Mouse (Mus musculus) kidney, embryonic 16.5 days (tissue): ENCODE results near the gene Ffar2. TPM values are rescaled to one million over a fixed set of nuclear protein-coding genes. Genes with fewer than 3 reads are reported as not detected.

Source experiments
- ATAC-seq: fragments of 200-750 bp; cut with Nextera tagmentation; 2 replicates; pipeline ENCODE4 v1.8.0; 2017; ENCODE audit warnings: moderate TSS enrichment; ENCODE audit not compliant: low FRiP score, low TSS enrichment
- H3K27ac ChIP-seq: fragments of 300-500 bp; sonication (generic); 2 replicates; pipeline ENCODE4 v1.5.1; 2014; ENCODE audit warnings: low read length
- H3K27me3 ChIP-seq: fragments of 300-500 bp; sonication (generic); 2 replicates; pipeline ENCODE4 v1.6.1; 2014; ENCODE audit warnings: low read length, control low read depth, mixed read lengths; ENCODE audit not compliant: insufficient read depth
- H3K36me3 ChIP-seq: fragments of 300-500 bp; sonication (generic); 2 replicates; pipeline ENCODE4 v1.6.1; 2014; ENCODE audit warnings: low read length, control low read depth, mixed read lengths; ENCODE audit not compliant: insufficient read depth
- H3K4me1 ChIP-seq: fragments of 300-500 bp; sonication (generic); 2 replicates; pipeline ENCODE4 v1.6.1; 2014; ENCODE audit warnings: low read length, control low read depth, mixed read lengths; ENCODE audit not compliant: insufficient read depth
- H3K4me2 ChIP-seq: fragments of 300-500 bp; sonication (generic); replicated peaks from 2 replicates; pipeline ENCODE4 v1.6.1; 2014; ENCODE audit warnings: low read depth, low read length
- H3K4me3 ChIP-seq: fragments of 300-500 bp; sonication (generic); 2 replicates; pipeline ENCODE4 v1.5.1; 2014; ENCODE audit warnings: mild to moderate bottlenecking, low read length
- H3K9ac ChIP-seq: fragments of 300-500 bp; sonication (generic); replicated peaks from 2 replicates; pipeline ENCODE4 v1.6.1; 2014; ENCODE audit warnings: low read length
- H3K9me3 ChIP-seq: fragments of 300-500 bp; sonication (generic); 2 replicates; pipeline ENCODE4 v1.6.1; 2016; ENCODE audit warnings: low read length, control low read depth
- WGBS: fragments of 180-500 bp; shearing (Covaris S2); extraction: QIAGEN DNeasy Blood & Tissue Kit; methylation state at CpG from one replicate; pipeline ENCODE4 v1.1.7; 2014; 5-methylcytosine and 5-hydroxymethylcytosine counted together
- polyA plus RNA-seq: library from polyadenylated mRNA; unstranded; fragments of >200 nt; fragmentation: Nextera tagmentation; extraction: Ambion mirVana; gene quantifications from 2 replicates; pipeline ENCODE4 v1.2.1, GENCODE M21; 2015

The Ffar2 gene
- polyA plus RNA-seq, 1 experiment from 2014 or later, result 0.30 TPM

GRCm38 (mm10) chr7:30804026-30804715 lies 19.4 kb downstream of the Ffar2 start:
- Histone ChIP-seq H3K4me3 (no peak overlapping the region), H3K4me2 (no peak overlapping the region), H3K27me3 (no peaks in the 10 kb centered on the region), H3K9me3 (peaks cover 20% of the 10 kb centered on the region), H3K36me3 (no peaks in the 10 kb centered on the region), H3K4me1 (no peaks in the 10 kb centered on the region), H3K9ac (no peak overlapping the region), H3K27ac (no peak overlapping the region)
- 76% methylated on average over 9 of the region's 9 CpGs for WGBS
- ATAC-seq, result no peak

GRCm38 (mm10) chr7:30803256-30803655 lies 20.3 kb downstream of the Ffar2 start:
- WGBS, result 94% methylated on average over 3 of the region's 3 CpGs
- no peak for ATAC-seq
- Histone ChIP-seq H3K36me3 (no peaks in the 10 kb centered on the region), H3K27me3 (no peaks in the 10 kb centered on the region), H3K27ac (no peak overlapping the region), H3K4me1 (no peaks in the 10 kb centered on the region), H3K9ac (no peak overlapping the region), H3K9me3 (peaks cover 20% of the 10 kb centered on the region), H3K4me3 (no peak overlapping the region), H3K4me2 (no peak overlapping the region)

GRCm38 (mm10) chr7:30800653-30801052 lies 22.9 kb downstream of the Ffar2 start:
- no peaks in the 10 kb centered on the region for H3K36me3 ChIP-seq
- H3K27me3 ChIP-seq, result no peaks in the 10 kb centered on the region
- H3K4me1 ChIP-seq, result no peaks in the 10 kb centered on the region
- H3K9me3 ChIP-seq, result peaks cover 17% of the 10 kb centered on the region
- no peak overlapping the region for H3K9ac ChIP-seq
- H3K27ac ChIP-seq, result no peak overlapping the region
- H3K4me3 ChIP-seq, result no peak overlapping the region
- H3K4me2 ChIP-seq, result no peak overlapping the region
- ATAC-seq, result no peak

DNA sequence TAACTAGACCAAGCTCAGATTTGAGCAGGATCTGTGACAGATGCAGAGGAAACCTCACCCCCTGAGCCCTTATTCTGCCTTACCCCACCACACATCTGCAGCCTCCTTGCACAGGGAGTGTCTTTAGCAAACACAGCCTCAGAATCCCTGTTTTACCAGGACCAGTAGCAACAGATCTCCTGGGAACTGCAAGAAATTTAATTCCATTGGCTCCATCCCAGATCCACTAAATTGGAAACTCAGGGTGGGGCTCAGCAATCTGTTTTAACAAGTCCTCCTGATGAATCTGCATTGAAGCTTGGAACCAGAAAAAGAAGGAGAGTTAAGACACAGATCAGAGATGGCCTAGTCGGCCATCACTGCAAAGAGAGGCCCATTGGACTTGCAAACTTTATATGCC lies 26.8 kb downstream of the Ffar2 start:
- no peak overlapping the region for H3K27ac ChIP-seq
- no peak overlapping the region for H3K4me2 ChIP-seq
- H3K9me3 ChIP-seq, result peaks cover 11% of the 10 kb centered on the region; the same call in 1 of the 2 replicates
- no peak overlapping the region for H3K4me3 ChIP-seq
- no peak overlapping the region for H3K9ac ChIP-seq
- 75% methylated on average over 1 of the region's 1 CpGs for WGBS
- no peak for ATAC-seq
- no peaks in the 10 kb centered on the region for H3K27me3 ChIP-seq
- H3K4me1 ChIP-seq, result no peaks in the 10 kb centered on the region
- H3K36me3 ChIP-seq, result no peaks in the 10 kb centered on the region

DNA sequence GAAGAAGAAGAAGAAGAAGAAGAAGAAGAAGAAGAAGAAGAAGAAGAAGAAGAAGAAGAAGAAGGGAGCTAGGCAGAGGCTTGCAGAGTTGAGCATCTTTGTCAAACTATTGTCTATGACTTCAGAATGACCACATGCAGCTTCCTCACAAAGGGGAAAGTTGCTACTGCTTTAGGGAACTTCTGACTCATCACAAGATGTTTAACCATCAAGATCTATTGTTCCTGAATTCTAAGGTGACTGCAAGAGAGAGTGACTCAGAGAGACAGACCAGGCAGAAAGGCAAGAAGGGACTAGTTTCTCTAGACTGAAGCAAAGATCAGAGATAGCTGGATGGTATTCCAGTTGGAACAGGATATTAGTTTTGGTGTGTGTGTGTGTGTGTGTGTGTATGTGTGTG lies 28.7 kb downstream of the Ffar2 start:
- Histone ChIP-seq H3K36me3 (no peaks in the 10 kb centered on the region), H3K9me3 (0 out of 2 replicates have a peak, but pooled peaks cover 1% of the 10 kb centered on the region), H3K27ac (no peak overlapping the region), H3K27me3 (no peaks in the 10 kb centered on the region), H3K4me2 (no peak overlapping the region), H3K4me3 (no peak overlapping the region), H3K9ac (no peak overlapping the region), H3K4me1 (no peaks in the 10 kb centered on the region)
- ATAC-seq, result no peak

- Histone ChIP-seq H3K4me1 (no peaks in the 10 kb centered on the region), H3K4me3 (no peak overlapping the region), H3K36me3 (no peaks in the 10 kb centered on the region), H3K9me3 (no peaks in the 10 kb centered on the region), H3K9ac (no peak overlapping the region), H3K4me2 (no peak overlapping the region), H3K27ac (no peak overlapping the region), H3K27me3 (no peaks in the 10 kb centered on the region)
- 32% methylated on average over 9 of the region's 9 CpGs for WGBS
- no peak for ATAC-seq
These were observed 31.7 kb downstream of the Ffar2 start for GRCm38 (mm10) chr7:30791921-30792320.

DNA sequence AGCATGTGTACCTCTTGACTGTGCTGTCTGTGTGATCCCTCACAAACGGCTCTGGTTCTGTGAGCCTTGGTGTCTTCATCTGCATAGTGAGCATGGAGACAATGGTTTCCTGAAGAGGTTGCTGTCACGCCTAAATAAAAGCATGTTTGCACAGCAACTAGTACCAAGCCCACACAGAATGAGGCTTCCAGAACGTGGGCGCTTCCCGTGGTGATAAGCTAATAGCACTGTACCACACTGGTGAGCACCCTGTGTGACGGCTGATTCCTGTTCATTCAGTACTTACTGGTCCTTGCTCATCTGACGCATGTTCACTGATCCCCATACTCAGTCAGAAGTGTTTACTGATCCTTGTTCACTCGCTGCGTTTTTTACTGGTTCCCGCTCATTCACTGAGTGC lies 33.4 kb downstream of the Ffar2 start:
- H3K4me2 ChIP-seq, result no peak overlapping the region
- WGBS, result 82% methylated on average over 10 of the region's 10 CpGs

GRCm38 (mm10) chr7:30787377-30788022 lies 36.1 kb downstream of the Ffar2 start, which contains the start of gene Krtdap:
Krtdap (plus strand) TSS chr7:30787896.
- Histone ChIP-seq H3K4me3 (no peak within 1 kb of the TSS), H3K4me2 (no peak within 1 kb of the TSS), H3K27ac (no peak within 1 kb of the TSS), H3K9me3 (no peaks in the 10 kb centered on the region), H3K4me1 (no peaks in the 10 kb centered on the region), H3K36me3 (no peaks in the 10 kb centered on the region), H3K27me3 (no peaks in the 10 kb centered on the region), H3K9ac (no peak within 1 kb of the TSS)
- no peak for ATAC-seq
- 45% methylated on average over 15 of the region's 15 CpGs for WGBS

More for the DNA sequence above, 33.4 kb downstream of the Ffar2 start:
- Histone ChIP-seq H3K27ac (no peak overlapping the region), H3K4me1 (no peaks in the 10 kb centered on the region), H3K4me3 (no peak overlapping the region), H3K27me3 (no peaks in the 10 kb centered on the region), H3K36me3 (no peaks in the 10 kb centered on the region), H3K9me3 (no peaks in the 10 kb centered on the region), H3K9ac (no peak overlapping the region)
- ATAC-seq, result no peak

GRCm38 (mm10) chr7:30785721-30786546 lies 37.6 kb downstream of the Ffar2 start:
- Histone ChIP-seq H3K27me3 (no peaks in the 10 kb centered on the region), H3K4me1 (no peaks in the 10 kb centered on the region), H3K4me3 (no peak overlapping the region), H3K4me2 (no peak overlapping the region), H3K36me3 (no peaks in the 10 kb centered on the region), H3K27ac (no peak overlapping the region), H3K9ac (no peak overlapping the region), H3K9me3 (no peaks in the 10 kb centered on the region)
- WGBS, result 62% methylated on average over 13 of the region's 13 CpGs
- no peak for ATAC-seq

- H3K4me3 ChIP-seq, result no peak overlapping the region
- no peak overlapping the region for H3K9ac ChIP-seq
- H3K36me3 ChIP-seq, result no peaks in the 10 kb centered on the region
- no peaks in the 10 kb centered on the region for H3K9me3 ChIP-seq
- no peak overlapping the region for H3K4me2 ChIP-seq
- H3K27ac ChIP-seq, result no peak overlapping the region
- ATAC-seq, result no peak
- no peaks in the 10 kb centered on the region for H3K27me3 ChIP-seq
- H3K4me1 ChIP-seq, result no peaks in the 10 kb centered on the region
- WGBS, result 59% methylated on average over 1 of the region's 1 CpGs
These were observed 38.4 kb downstream of the Ffar2 start for GRCm38 (mm10) chr7:30785154-30785553.
